Mouse (Mus musculus) lung, postnatal 0 days (tissue): ENCODE measurements around the gene Lrrc42.

ENCODE experiments used
- CTCF ChIP-seq: IDR thresholded peaks from 2 replicates; pipeline ENCODE4 v1.5.1; 2016; ENCODE audit warnings: antibody characterized with exemption, mild to moderate bottlenecking
- EP300 ChIP-seq: IDR thresholded peaks from 2 replicates; pipeline ENCODE4 v1.6.1; 2016; ENCODE audit warnings: antibody characterized with exemption, mild to moderate bottlenecking, control low read depth

GRCm38 (mm10) chr4:107273683-107274082 lies 20.4 kb upstream of the Lrrc42 start:
- TF ChIP-seq EP300 (no peak), CTCF (no peak)
